29 mouse cellular contexts compared by ENCODE assay signal in genomic region chr12:113134502-113134901, GRCm38 (mm10). TPM values are rescaled to one million over a fixed set of nuclear protein-coding genes. Genes with fewer than 3 reads are reported as not detected.
DNase-seq lines count a peak whose midpoint lies in the region; ATAC-seq and TF ChIP-seq lines count a peak whose summit lies in the region.
"Had no signal": no experiment of that assay in that cellular context is flagged by ENCODE, and none has a peak within 500 bp of the region (broad histone marks: within the 10 kb centered on the region; RNA-seq: fewer than 3 reads in every experiment).

No protein-coding gene starts in this region.

- intact Hi-C loops in heart, adult 2 months (cut with DNase I) = loop anchor here (5.0 kb wide), 1 partner anchor 77 kb away; no protein-coding TSS in a partner anchor
- intact Hi-C loops in heart, postnatal 14 days (cut with DNase I) = no loop called here

- WGBS in heart, adult 2 months = 87% methylated on average over 4 of the region's 4 CpGs
- 75% methylated on average over 4 of the region's 4 CpGs for WGBS in heart, embryonic 11.5 days (ENCODE audit: insufficient replicate concordance)
- 74% methylated on average over 4 of the region's 4 CpGs for WGBS in heart, embryonic 13.5 days
- 71% methylated on average over 4 of the region's 4 CpGs for WGBS in heart, embryonic 16.5 days
- WGBS in lung, postnatal 0 days = 67% methylated on average over 4 of the region's 4 CpGs

- no peak for TF ChIP-seq EP300 in heart, adult 2 months (IDR thresholded peaks at IDR 0.05; ENCODE audit: insufficient read depth, low read depth, low read length)
- TF ChIP-seq EP300 in lung, postnatal 0 days (IDR thresholded peaks at IDR 0.05) = no peak

- TF ChIP-seq POLR2A in heart, adult 2 months (IDR thresholded peaks at IDR 0.05; ENCODE audit: insufficient read depth, low read depth, low read length) = no peak

- H3K9me3 ChIP-seq in heart, embryonic 11.5 days (replicated peaks; ENCODE audit: control insufficient read depth, low read length) = no peaks in the 10 kb centered on the region
- no peaks in the 10 kb centered on the region for H3K9me3 ChIP-seq in heart, embryonic 13.5 days
- H3K9me3 ChIP-seq in heart, embryonic 16.5 days (replicated peaks; ENCODE audit: control insufficient read depth, low read length) = no peaks in the 10 kb centered on the region
- no peaks in the 10 kb centered on the region for H3K9me3 ChIP-seq in lung, postnatal 0 days (ENCODE audit: low read length)
- H3K9me3 ChIP-seq: forebrain, embryonic 10.5 days; forebrain, embryonic 13.5 days; G1E had no signal

- H3K9ac ChIP-seq in heart, adult 2 months (ENCODE audit: low read depth, low read length) = no peak overlapping the region
- no peak overlapping the region; the same call in 1 of the 2 replicates for H3K9ac ChIP-seq in heart, embryonic 11.5 days (ENCODE audit: low read depth, low read length)
- no peak overlapping the region; the same call in 1 of the 2 replicates for H3K9ac ChIP-seq in heart, embryonic 13.5 days
- H3K9ac ChIP-seq in heart, embryonic 16.5 days (ENCODE audit: low read length) = peak overlapping the region; percentile 39
- no peak overlapping the region for H3K9ac ChIP-seq in lung, postnatal 0 days (replicated peaks; ENCODE audit: low read depth)
- H3K9ac ChIP-seq: forebrain, embryonic 13.5 days; hindbrain, embryonic 14.5 days had no signal

- H3K4me2 ChIP-seq in heart, embryonic 11.5 days = no peak overlapping the region
- H3K4me2 ChIP-seq in heart, embryonic 13.5 days = no peak overlapping the region
- no peak overlapping the region for H3K4me2 ChIP-seq in heart, embryonic 16.5 days (ENCODE audit: low read depth, low read length)
- H3K4me2 ChIP-seq in lung, postnatal 0 days (replicated peaks; ENCODE audit: low read depth, low read length) = no peak overlapping the region
- H3K4me2 ChIP-seq: forebrain, embryonic 13.5 days; hindbrain, embryonic 14.5 days had no signal

- no peak for DNase-seq in heart, adult 2 months
- no peak for DNase-seq in heart, postnatal 4 days
- DNase-seq in heart, postnatal 14 days = no peak
- no peak for DNase-seq in lung, postnatal 0 days (ENCODE audit: low spot score)
- no peak for DNase-seq in lung, postnatal 14 days
- DNase-seq: adrenal gland, postnatal 10 days; adrenal gland, postnatal 36 days; B cell, adult 2 months; cerebellum, adult 18-20 months; cerebellum, adult 9-10 months; cerebellum, postnatal 14 days; gastrocnemius, postnatal 10 days; gastrocnemius, postnatal 36 days; kidney, adult 18-20 months; kidney, adult 9 months had no signal

- ATAC-seq in heart, embryonic 11.5 days (replicated peaks; ENCODE audit: insufficient number of reproducible peaks, low FRiP score, low TSS enrichment) = no peak
- no peak for ATAC-seq in heart, embryonic 13.5 days (ENCODE audit: extremely low read depth, insufficient number of reproducible peaks, low FRiP score, low TSS enrichment)
- ATAC-seq in heart, embryonic 16.5 days (replicated peaks; ENCODE audit: extremely low read depth, insufficient read depth, low FRiP score) = no peak
- ATAC-seq in lung, postnatal 0 days = no peak
- ATAC-seq: forebrain, embryonic 13.5 days; forebrain, embryonic 16.5 days; hindbrain, postnatal 0 days; inflammation-experienced regulatory T-cells, adult 6 months; Patski had no signal

- no peak for TF ChIP-seq CTCF in heart, adult 2 months (IDR thresholded peaks at IDR 0.05)
- no peak for TF ChIP-seq CTCF in lung, postnatal 0 days (IDR thresholded peaks at IDR 0.05)

- no peak overlapping the region for H3K4me3 ChIP-seq in heart, adult 2 months
- no peak overlapping the region for H3K4me3 ChIP-seq in heart, embryonic 11.5 days (ENCODE audit: low read depth, low read length)
- no peak overlapping the region for H3K4me3 ChIP-seq in heart, embryonic 13.5 days
- H3K4me3 ChIP-seq in heart, embryonic 16.5 days (ENCODE audit: low read length) = no peak overlapping the region
- H3K4me3 ChIP-seq in lung, postnatal 0 days (ENCODE audit: low read depth, low read length) = no peak overlapping the region
- H3K4me3 ChIP-seq: forebrain, embryonic 10.5 days; forebrain, embryonic 13.5 days had no signal

- no peaks in the 10 kb centered on the region; the same call in 1 of the 2 replicates for H3K36me3 ChIP-seq in heart, adult 2 months (ENCODE audit: control insufficient read depth, insufficient read depth, low read length)
- peaks cover 59% of the 10 kb centered on the region for H3K36me3 ChIP-seq in heart, embryonic 11.5 days (ENCODE audit: control insufficient read depth, insufficient read depth, low read length)
- H3K36me3 ChIP-seq in heart, embryonic 13.5 days = peaks cover 85% of the 10 kb centered on the region
- peaks cover 56% of the 10 kb centered on the region for H3K36me3 ChIP-seq in heart, embryonic 16.5 days (ENCODE audit: control insufficient read depth, insufficient read depth)
- peaks cover 23% of the 10 kb centered on the region for H3K36me3 ChIP-seq in lung, postnatal 0 days (ENCODE audit: insufficient read depth, low read length)

- no peaks in the 10 kb centered on the region for H3K79me2 ChIP-seq in heart, adult 2 months (replicated peaks; ENCODE audit: control insufficient read depth, insufficient read depth, low read length)

- H3K27ac ChIP-seq in heart, adult 2 months = peak overlapping the region; percentile 22; the same call in 1 of the 2 replicates
- no peak overlapping the region; the same call in 1 of the 2 replicates for H3K27ac ChIP-seq in heart, embryonic 11.5 days (ENCODE audit: low read depth, low read length)
- peak overlapping the region; percentile 97; the same call in 1 of the 2 replicates for H3K27ac ChIP-seq in heart, embryonic 13.5 days (replicated peaks)
- H3K27ac ChIP-seq in heart, embryonic 16.5 days (ENCODE audit: low read length) = peak overlapping the region; percentile 98
- peak overlapping the region; percentile 43; the same call in 1 of the 2 replicates for H3K27ac ChIP-seq in lung, postnatal 0 days (ENCODE audit: low read length)
- H3K27ac ChIP-seq: forebrain, embryonic 10.5 days; forebrain, embryonic 13.5 days; hindbrain, embryonic 14.5 days; hindbrain, postnatal 0 days had no signal

- no peaks in the 10 kb centered on the region for H3K27me3 ChIP-seq in heart, adult 2 months (ENCODE audit: control insufficient read depth, insufficient read depth, low read length)
- no peaks in the 10 kb centered on the region for H3K27me3 ChIP-seq in heart, embryonic 11.5 days (ENCODE audit: control insufficient read depth, insufficient read depth, low read length)
- no peaks in the 10 kb centered on the region for H3K27me3 ChIP-seq in heart, embryonic 13.5 days (replicated peaks)
- no peaks in the 10 kb centered on the region for H3K27me3 ChIP-seq in heart, embryonic 16.5 days (ENCODE audit: control insufficient read depth, insufficient read depth, low read length)
- H3K27me3 ChIP-seq in lung, postnatal 0 days (replicated peaks; ENCODE audit: insufficient read depth, low read length) = no peaks in the 10 kb centered on the region
- H3K27me3 ChIP-seq: CH12.LX; forebrain, embryonic 13.5 days; Patski had no signal

- H3K4me1 ChIP-seq in heart, adult 2 months (ENCODE audit: control insufficient read depth, insufficient read depth, low read length) = peaks cover 19% of the 10 kb centered on the region
- peaks cover 72% of the 10 kb centered on the region for H3K4me1 ChIP-seq in heart, embryonic 11.5 days (ENCODE audit: control insufficient read depth, insufficient read depth, low read length)
- H3K4me1 ChIP-seq in heart, embryonic 13.5 days = peaks cover 80% of the 10 kb centered on the region
- H3K4me1 ChIP-seq in heart, embryonic 16.5 days (ENCODE audit: control insufficient read depth, insufficient read depth, low read length) = peaks cover 62% of the 10 kb centered on the region
- H3K4me1 ChIP-seq in lung, postnatal 0 days (ENCODE audit: insufficient read depth, low read depth, low read length) = peaks cover 26% of the 10 kb centered on the region

RNA-seq across cellular contexts. Expression of gene Crip2, which starts 5.5 kb away (rescaled TPM):
- total RNA-seq in heart, adult 2 months (2021) = 1,000 to 10,000 TPM; 1,390 to 1,660 TPM
- 3,159 and 3,188 TPM in 2 replicates for polyA plus RNA-seq in heart, adult 2 months (2012; rRNA removed)
- polyA plus RNA-seq in heart, embryonic 11.5 days (2014; fragmentation: Nextera tagmentation; extraction: Ambion mirVana) = 1,118 and 1,169 TPM in 2 replicates
- polyA plus RNA-seq in heart, embryonic 13.5 days (2015; fragmentation: Nextera tagmentation; extraction: Ambion mirVana) = 1,302 and 1,499 TPM in 2 replicates
- 1,000 to 10,000 TPM; 1,189 to 1,285 TPM for total RNA-seq in heart, postnatal 4 days (2021)
- polyA plus RNA-seq in heart, embryonic 16.5 days (2015; fragmentation: Nextera tagmentation; extraction: Ambion mirVana) = 1,743 and 2,017 TPM in 2 replicates
- total RNA-seq in heart, postnatal 14 days (2021) = 1,000 to 10,000 TPM; 1,350 to 1,351 TPM
- 1,357 and 1,498 TPM in 2 replicates for polyA plus RNA-seq in lung, postnatal 0 days (2015; fragmentation: Nextera tagmentation; extraction: Ambion mirVana)

RNA-seq across cellular contexts. Expression of gene Crip1, which starts 11.6 kb away (rescaled TPM):
- 100 to 1,000 TPM; 194 to 200 TPM for total RNA-seq in heart, adult 2 months (2021)
- 429 and 531 TPM in 2 replicates for polyA plus RNA-seq in heart, adult 2 months (2012; rRNA removed)
- 525 and 533 TPM in 2 replicates for polyA plus RNA-seq in heart, embryonic 11.5 days (2014; fragmentation: Nextera tagmentation; extraction: Ambion mirVana)
- 408 and 464 TPM in 2 replicates for polyA plus RNA-seq in heart, embryonic 13.5 days (2015; fragmentation: Nextera tagmentation; extraction: Ambion mirVana)
- total RNA-seq in heart, postnatal 4 days (2021) = 100 to 1,000 TPM; 301 to 312 TPM
- polyA plus RNA-seq in heart, embryonic 16.5 days (2015; fragmentation: Nextera tagmentation; extraction: Ambion mirVana) = 719 and 763 TPM in 2 replicates
- total RNA-seq in heart, postnatal 14 days (2021) = 100 to 1,000 TPM; 198 to 224 TPM
- polyA plus RNA-seq in lung, postnatal 0 days (2015; fragmentation: Nextera tagmentation; extraction: Ambion mirVana) = 1,321 and 1,744 TPM in 2 replicates

RNA-seq across cellular contexts. Expression of gene Tedc1, which starts 21.7 kb away (rescaled TPM):
- under 1 TPM; 0.34 to 0.52 TPM for total RNA-seq in heart, adult 2 months (2021)
- polyA plus RNA-seq in heart, adult 2 months (2012; rRNA removed) = 0.45 and 0.67 TPM in 2 replicates
- polyA plus RNA-seq in heart, embryonic 11.5 days (2014; fragmentation: Nextera tagmentation; extraction: Ambion mirVana) = 15.8 and 16.6 TPM in 2 replicates
- polyA plus RNA-seq in heart, embryonic 13.5 days (2015; fragmentation: Nextera tagmentation; extraction: Ambion mirVana) = 20.6 and 21.8 TPM in 2 replicates
- total RNA-seq in heart, postnatal 4 days (2021) = 10 to 100 TPM in 1 of 2 experiments, 1 to 10 TPM in 1; 9.4 to 10.3 TPM
- polyA plus RNA-seq in heart, embryonic 16.5 days (2015; fragmentation: Nextera tagmentation; extraction: Ambion mirVana) = 25.0 and 28.1 TPM in 2 replicates
- total RNA-seq in heart, postnatal 14 days (2021) = 1 to 10 TPM; 1.1 to 2.1 TPM
- polyA plus RNA-seq in lung, postnatal 0 days (2015; fragmentation: Nextera tagmentation; extraction: Ambion mirVana) = 2.5 and 2.6 TPM in 2 replicates
- total RNA-seq: gastrocnemius, adult 18-20 months had no signal

RNA-seq across cellular contexts. Expression of gene Mta1, which starts 36.4 kb away (rescaled TPM):
- 10 to 100 TPM; 44.8 to 54.8 TPM for total RNA-seq in heart, adult 2 months (2021)
- 35.4 and 42.4 TPM in 2 replicates for polyA plus RNA-seq in heart, adult 2 months (2012; rRNA removed)
- polyA plus RNA-seq in heart, embryonic 11.5 days (2014; fragmentation: Nextera tagmentation; extraction: Ambion mirVana) = 12.3 and 14.7 TPM in 2 replicates
- 11.2 and 11.9 TPM in 2 replicates for polyA plus RNA-seq in heart, embryonic 13.5 days (2015; fragmentation: Nextera tagmentation; extraction: Ambion mirVana)
- 10 to 100 TPM; 55.2 to 61.3 TPM for total RNA-seq in heart, postnatal 4 days (2021)
- polyA plus RNA-seq in heart, embryonic 16.5 days (2015; fragmentation: Nextera tagmentation; extraction: Ambion mirVana) = 10.8 and 12.1 TPM in 2 replicates
- total RNA-seq in heart, postnatal 14 days (2021) = 10 to 100 TPM; 45.1 to 46.8 TPM
- 10.5 and 12.2 TPM in 2 replicates for polyA plus RNA-seq in lung, postnatal 0 days (2015; fragmentation: Nextera tagmentation; extraction: Ambion mirVana)

RNA-seq across cellular contexts. Expression of gene Tmem121, which starts 51.2 kb away (rescaled TPM):
- total RNA-seq in heart, adult 2 months (2021) = under 1 TPM in 1 of 2 experiments, not detected in 1; 0.18 TPM
- polyA plus RNA-seq in heart, adult 2 months (2012; rRNA removed) = 0.41 TPM in 1 of 2 replicates, not detected in the other
- 1.00 and 1.5 TPM in 2 replicates for polyA plus RNA-seq in heart, embryonic 11.5 days (2014; fragmentation: Nextera tagmentation; extraction: Ambion mirVana)
- 2.8 and 3.1 TPM in 2 replicates for polyA plus RNA-seq in heart, embryonic 13.5 days (2015; fragmentation: Nextera tagmentation; extraction: Ambion mirVana)
- 1 to 10 TPM; 1.4 to 1.5 TPM for total RNA-seq in heart, postnatal 4 days (2021)
- polyA plus RNA-seq in heart, embryonic 16.5 days (2015; fragmentation: Nextera tagmentation; extraction: Ambion mirVana) = 5.5 and 7.8 TPM in 2 replicates
- under 1 TPM; 0.29 to 0.59 TPM for total RNA-seq in heart, postnatal 14 days (2021)
- polyA plus RNA-seq in lung, postnatal 0 days (2015; fragmentation: Nextera tagmentation; extraction: Ambion mirVana) = 1.2 TPM in 2 replicates
- total RNA-seq: CH12.LX; G1E; granulocyte monocyte progenitor cell, adult 5-6 weeks had no signal
- polyA plus RNA-seq: G1E had no signal
